Mouse (Mus musculus) testis, postnatal 10 days (tissue): ENCODE measurements at regions not wholly inside any gene's neighbourhood (a gene's known extent, or its start where the extent isn't known, plus 50 kb on each side); places are given as distances from the start of the nearest gene placed in this dataset.

ENCODE experiments used
- DNase-seq: peaks from one replicate; pipeline ENCODE4 v3.0.0; 2021; ENCODE audit warnings: low spot score

DNA sequence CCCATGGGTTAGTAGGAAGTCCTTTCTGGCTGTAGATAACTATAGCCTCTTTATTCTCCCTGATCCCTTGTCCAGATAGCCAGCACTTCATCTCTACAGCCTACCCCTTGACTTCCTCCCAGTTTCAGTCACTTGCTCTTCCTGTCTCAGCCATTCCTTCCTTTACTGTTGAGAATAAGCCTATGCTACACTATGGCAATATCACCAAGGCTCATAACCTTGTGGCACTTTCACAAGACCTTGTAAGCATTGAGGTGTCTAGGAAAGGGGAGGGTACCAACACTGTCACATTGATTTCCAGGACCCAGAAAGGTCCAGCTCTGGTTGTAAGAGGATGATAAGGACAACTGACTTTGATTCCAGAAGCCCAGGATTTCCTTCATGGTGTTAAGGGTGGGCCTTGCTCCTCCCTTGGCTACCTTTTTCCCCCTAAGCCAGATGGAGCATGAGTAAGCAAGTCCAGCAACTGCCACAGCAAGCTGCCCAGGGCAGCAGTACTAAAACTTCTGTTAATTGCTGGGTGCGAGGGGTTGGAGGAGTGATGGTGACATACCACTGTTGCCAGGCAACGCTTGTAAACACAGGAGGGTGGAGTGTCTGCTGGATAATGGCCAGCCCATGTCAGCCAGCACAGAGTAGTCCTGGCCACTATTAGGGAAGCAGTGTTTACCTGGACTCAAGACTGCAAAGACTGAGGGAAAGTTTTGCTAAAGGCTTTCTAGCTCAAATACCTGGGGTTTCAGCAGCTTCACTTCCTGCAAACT is 75.7 kb downstream of the Ankrd16 start:
- DNase-seq: no peak

DNA sequence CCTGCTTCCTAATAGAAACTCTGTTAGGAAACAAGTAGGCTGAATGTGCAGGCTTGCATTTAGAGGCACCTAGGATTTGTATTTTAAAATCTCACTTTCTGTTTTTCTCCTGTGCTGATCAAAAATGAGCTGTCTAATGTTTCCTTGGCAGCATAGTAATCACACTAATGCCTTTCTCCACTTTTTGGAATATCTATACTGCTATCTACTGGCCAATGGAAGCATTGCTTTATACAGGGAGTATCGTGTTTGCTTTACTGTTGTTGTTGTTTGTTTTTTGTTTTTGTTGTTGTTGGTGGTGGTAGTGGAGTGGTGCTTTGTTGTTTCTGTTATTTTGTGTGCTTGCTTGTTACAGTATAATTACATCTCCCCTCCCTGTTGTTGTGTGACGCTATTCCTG is 92.3 kb downstream of the Ankrd16 start:
- DNase-seq: no peak

DNA sequence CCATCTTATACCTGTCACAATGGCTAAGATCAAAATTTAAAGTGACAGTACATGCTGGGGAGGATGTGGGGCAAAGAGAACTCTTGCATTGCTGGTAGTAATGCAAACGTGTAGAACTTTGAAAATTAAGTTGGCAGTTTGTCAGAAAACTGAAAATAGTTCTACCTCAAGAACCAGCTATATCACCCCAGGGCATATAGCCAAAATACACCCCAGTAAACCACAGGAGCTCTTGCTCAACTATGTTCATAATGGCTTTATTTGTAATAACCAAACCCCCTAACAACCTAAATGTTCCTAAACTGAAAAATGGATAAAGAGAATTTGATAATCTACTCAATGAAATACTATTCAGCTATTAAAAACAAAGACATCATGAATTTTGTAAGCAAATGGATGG is 102.3 kb downstream of the Ankrd16 start:
- no peak for DNase-seq

DNA sequence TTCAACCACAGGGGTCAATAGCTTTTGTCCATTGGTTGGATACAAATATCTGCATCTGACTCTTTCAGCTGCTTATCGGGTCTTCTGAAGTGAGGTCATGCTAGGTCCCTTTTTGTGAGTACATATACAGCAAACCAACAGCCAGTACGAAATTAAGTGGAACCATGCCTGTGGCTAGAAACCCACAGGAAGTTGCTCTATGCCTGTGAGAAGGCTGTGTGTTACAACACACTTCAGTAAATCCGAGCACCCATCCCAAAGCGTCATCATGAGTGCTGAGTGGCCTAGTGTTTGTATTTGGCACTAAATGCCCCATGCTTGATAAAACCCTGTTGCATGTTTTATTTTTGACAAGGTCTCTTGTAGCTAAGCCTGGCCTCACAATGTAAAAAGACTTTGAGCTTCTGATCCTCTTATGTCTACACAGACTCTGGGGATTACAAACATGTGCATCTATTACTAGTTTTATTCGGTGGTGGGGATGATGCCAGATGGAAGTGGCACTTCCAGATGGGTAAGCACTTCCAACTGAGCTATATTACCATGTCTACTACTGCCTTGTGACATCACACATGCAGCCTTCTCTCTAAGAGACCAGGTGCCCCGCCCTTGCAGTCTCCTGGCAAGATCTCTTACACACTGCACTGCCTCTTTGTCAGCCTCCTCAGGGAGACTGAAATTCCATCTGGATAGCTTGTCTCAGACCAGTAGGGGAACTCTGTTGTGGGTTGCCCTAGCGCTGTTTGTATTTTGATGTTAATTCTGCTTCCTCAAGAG is 117.3 kb downstream of the Ankrd16 start:
- DNase-seq: no peak

DNA sequence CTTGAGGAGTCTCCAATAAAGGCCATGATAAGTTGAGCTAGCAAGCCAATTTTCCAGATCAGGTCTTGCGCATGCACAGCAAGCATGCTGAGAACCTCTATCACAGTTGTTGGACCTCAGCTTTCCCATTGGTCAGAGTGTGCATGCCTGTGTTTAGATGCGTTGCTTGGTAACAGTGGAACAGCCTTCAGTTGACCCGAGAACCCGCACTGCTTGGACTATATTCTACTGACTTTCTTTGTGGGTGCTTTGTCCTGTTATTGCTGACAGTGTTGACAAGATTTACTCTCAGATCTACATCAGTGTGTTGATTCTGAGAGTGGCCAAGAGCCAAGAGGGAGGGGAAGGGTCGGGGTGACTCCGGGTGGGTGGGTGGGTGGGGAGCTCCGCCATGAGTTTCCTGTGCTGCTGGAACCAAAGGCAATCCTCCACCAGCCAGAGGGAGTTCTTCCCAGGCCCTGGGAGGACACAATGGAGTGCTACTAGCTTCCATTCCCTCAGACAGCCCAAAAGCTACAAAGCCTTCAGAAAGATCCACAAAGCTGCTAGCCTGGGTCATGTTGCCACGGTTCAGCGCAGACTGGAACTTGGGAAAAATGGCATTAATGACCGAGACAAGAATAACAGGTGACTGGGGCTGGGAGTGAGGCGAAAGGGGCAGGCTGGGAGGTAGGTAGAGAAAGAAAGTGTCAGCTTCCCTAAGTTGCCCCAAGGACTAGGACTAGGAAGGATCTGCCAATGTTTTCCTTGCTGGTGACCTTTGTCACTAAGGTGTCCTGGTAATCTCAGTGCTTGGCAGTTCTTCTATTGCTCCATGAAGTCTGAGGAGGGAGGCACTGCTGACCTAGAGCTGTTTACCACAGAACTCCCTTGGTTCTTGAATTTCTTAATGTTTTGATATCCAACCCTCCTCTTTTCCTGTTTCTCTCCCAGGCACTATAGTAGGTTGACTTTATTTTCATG is 122.3 kb downstream of the Ankrd16 start:
- DNase-seq: no peak

DNA sequence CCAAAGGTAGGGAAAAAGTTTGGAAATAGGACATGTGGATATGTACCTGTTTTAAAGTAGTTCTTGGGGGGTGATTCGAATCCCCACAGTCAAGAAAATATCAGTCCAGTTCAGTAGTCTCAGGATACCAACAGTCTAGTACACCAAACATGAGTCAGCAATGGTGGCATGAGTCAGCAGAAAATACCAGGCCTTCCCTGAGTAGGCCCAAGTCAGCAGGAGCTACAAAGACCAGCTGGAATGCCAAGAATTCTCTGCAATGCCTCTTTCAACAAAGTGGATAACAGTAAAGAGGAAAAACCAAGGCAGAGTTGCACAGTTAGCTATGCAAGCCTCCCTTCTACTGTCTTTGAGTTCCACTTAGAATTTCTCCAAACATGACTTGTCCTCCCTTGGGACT is 137.1 kb downstream of the Ankrd16 start:
- DNase-seq: no peak

DNA sequence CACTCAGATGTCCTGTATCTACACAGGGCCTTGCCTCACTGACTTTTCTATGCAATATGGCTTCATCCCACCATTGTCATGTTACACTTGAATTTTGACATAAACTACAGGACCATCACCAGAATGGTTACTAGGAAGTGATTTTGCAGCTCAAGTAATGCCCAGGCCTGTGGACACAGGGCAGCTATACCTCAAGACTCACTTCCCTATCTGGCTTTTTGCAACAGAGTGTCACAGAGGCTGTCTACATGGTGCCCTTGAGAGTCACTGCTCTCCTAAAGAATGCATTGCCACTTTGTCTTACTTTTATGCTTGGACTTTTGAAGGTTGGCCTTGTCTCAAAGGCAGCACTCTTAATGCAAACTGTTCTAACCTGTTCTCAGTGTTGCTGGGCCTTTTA is 139.7 kb downstream of the Ankrd16 start:
- DNase-seq: no peak

DNA sequence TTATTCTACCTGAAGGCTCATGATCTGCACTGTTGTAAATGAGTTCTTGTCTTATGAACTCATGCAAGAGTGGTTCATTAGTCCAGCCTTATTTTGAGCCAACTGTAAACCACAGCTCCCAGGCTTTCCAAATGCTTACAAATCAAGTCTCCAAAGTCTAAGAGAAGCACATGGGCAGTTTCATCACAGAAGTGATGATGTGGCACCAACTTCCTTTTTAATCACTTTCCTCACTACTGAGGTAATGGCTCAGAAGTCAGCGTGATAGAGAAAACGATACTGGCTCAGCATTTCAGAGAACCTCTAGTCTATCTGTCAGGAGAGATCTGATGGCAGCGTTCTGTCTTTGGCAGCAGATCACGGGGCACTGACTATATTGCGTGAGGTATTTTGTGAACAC is 140.4 kb downstream of the Ankrd16 start:
- no peak for DNase-seq

DNA sequence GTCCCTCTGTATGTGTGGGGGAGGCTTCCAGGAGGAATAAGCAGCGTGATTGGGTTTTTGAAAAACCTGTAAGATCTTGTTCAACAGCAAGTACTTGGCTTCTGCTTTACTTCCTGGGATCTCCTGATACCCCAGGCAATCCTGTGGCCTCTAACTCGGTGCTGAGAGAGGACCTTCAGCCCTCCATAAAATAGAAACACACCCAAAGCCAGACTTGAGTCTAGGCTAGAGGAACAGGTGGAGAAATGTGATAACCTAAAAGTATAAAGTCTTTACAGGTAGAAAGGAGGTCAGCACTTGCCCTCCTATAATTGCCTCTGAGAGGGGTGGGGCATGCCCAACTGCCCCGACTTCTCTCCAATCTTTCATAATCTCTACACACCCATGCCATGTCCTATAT is 183.1 kb downstream of the Ankrd16 start:
- DNase-seq: no peak

DNA sequence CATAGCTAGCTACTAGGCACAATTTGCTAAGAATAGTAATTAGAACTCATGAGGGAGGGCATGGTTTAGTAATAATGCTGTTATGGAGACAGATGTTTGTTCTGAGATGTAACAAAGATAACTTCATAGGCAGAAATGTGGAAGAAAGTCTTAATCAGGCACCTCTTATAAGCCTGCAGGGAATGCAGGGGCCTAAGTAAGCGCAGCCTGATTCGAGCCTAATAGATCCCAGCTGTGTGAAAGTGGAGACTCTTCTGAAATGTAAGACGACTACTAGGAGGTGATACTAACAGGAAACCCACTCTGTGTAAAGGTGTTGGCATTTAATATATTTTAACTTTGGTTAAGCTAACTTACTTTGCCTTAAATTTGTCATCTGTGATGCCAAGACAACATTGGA is 187.7 kb downstream of the Ankrd16 start:
- no peak for DNase-seq

DNA sequence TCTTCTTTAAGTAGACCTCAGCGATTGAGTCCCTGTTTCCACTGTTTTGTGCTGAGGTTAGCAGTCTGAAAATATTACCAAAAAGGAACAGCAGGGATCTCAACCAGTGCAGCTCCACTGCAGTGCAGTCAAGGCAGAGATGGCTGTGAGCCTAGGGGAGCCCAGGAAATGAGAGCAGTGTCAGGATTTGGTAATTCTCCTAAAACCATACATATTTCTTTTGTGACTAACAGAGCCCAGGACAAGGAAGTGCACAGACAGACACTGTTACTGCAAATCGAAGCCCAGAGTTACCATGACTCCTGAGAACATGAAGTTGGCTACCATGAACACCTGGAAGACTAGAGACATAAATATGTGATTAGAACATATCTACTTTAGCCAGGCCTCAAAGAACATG is 189.3 kb downstream of the Ankrd16 start:
- DNase-seq: no peak

DNA sequence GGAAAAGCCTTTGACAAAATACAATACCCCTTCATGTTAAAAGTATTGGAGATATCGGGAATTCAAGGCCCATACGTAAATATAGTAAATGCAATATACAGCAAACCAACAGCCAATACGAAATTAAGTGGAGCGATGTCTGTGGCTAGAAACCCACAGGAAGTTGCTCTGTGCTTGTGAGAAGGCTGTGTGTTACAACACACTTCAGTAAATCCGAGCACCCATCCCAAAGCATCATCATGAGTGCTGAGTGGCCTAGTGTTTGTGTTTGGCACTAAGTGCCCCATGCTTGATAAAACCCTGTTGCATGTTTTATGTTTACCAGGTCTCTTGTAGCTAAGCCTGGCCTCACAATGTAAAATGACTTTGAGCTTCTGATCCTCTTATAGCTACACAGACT is 194.3 kb downstream of the Ankrd16 start:
- DNase-seq: no peak

DNA sequence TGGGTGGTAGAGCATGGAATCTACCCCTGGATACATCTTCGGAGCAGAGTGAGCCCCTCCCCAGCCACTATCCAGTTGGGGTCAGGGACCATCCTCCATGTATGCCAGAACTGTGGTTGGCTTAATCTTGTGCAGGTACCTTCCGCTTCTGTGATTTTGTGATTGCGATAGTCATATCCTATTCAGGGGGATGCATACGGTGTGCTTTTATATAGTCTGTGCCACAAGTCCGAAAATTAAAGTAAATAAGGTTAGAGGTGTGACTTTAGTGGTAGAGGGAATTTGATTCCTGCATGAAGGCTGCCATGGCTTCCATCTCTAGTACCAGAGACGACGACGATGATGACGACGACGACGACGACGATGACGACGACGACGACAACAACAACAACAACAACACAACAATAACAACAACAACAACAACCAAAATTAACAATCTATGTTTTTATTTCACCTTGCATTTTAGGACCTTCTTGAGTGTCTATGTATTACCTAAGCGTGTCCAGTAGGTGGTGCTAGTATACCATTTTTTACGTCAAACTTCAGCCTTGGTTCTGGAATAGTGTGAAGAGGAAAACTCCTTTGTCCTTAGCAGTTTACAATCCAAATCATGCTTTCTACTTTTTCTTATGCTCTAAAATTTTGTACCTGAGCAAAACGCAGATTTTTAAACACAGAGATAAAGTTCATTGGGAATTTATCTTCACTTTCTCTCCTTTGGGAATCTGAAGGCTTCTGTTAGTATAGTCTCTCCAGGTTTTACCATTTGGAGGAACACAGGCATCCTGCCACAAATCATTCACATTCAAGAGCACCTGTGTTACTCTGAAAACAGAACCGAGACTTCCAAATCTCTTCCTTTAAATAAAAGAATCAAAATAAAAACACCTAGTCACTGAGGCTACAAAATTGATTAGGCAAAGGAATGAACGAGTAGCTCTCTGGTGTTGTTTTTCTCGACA is 224.5 kb downstream of the Ankrd16 start:
- DNase-seq: no peak

DNA sequence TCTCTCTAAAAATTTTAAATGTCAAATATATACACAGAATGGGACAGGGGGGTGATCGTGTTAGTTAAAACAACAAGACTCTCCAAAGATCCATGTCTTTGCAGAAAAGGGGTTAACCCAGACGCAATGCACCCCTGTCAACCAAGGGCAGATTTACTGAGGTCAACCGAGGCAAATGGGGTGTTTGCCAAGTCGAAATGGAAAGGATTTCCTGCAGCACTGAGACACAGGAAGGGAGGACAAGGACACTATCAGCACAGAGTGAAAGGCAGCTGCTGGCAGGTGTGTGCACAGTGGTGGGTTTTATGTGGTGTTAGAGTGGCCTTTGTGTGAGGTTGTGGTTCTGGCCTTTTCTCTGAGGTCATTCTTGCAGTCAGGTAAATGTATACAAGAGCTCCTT is 226.7 kb downstream of the Ankrd16 start:
- no peak for DNase-seq

DNA sequence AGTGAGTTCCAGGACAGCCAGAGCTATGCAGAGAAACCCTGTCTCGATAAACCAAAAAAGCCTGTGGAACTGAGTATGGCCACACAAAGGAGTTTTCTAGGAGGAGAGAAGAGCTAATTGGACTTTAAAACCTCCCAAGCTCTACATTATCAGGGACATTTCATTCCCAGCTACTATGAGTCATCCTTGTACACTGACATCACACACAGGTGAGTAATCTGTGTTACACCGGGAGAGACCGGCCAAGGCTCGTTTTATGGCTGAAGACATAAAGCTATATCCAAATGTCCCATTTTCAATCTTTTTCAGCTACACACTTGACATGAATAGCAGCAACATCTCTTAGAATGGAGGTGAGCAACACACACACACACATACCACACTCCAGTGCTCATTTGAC is 229.5 kb downstream of the Ankrd16 start:
- DNase-seq: no peak

DNA sequence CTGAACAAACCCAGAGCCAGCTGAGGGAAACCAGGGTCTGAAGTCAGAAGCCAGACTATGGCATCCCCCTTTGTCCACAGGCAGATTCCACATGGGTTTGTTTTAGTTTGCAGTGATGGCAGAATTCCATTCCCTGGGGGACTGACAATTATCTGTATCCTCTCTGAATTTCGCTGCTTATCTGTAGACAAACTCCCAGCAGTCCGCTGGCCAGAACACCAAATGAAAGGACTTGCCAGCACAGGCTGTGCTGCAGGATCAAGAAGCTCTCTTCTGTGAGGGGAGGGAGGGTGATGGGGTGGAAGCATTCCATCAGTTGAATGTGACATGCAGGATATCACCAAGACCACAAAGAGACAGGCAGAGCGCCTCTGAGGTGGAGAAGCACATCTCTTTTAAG is 233.8 kb downstream of the Ankrd16 start:
- DNase-seq: peak; percentile 43

DNA sequence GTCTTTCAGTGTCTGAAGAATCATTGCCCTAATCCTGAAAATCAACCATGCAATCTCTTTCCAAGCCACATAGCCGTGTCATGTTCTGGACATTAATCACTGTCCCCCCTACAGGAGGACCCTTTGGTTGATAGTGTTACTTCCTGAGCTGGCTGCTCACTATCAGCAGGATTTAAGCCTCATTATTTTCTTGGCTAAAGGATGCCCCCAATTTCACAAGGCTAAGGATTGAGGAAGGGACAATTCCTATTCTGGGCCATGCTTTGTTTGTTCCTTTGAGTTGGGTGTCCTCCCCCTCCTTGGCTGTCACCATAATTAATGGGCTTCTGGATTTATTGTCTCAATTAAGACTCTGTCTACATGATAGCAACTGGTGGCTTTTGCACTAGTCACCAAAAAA is 241.9 kb downstream of the Ankrd16 start:
- DNase-seq: no peak

DNA sequence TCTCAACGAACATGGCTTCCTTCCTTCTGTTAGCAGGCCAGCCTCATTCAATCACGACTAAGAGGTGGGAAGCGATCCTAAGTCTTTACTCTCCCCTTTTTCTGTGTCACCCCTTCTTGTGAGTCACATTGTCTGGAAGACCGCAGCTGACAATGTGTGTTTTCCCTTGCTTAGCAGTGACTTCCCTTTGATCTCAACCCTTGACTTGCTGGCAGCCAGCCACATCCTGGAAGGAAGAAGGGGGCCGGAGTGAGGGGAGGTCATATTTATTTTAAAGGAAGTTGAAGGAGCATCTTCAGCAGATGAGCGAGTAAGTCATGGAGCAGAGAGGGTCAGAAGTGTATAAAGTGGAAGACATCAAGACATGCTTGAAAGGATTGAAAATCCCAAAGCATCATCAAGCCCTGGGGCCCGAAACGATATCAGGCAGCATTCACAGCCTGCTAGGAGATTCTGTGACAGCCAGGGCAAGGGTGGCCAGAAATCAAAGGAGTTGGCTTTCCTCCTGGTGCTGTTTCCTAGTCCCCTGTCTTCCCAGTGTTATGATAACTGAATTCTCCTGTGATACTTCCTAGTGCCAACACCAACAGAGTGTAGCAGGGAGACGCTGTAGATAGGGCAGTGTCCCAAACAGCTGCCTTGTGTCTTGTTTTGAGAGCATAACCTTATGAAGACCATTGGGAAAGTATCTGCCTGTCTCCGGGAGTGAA is 245.9 kb downstream of the Ankrd16 start:
- DNase-seq: peak; percentile 45

DNA sequence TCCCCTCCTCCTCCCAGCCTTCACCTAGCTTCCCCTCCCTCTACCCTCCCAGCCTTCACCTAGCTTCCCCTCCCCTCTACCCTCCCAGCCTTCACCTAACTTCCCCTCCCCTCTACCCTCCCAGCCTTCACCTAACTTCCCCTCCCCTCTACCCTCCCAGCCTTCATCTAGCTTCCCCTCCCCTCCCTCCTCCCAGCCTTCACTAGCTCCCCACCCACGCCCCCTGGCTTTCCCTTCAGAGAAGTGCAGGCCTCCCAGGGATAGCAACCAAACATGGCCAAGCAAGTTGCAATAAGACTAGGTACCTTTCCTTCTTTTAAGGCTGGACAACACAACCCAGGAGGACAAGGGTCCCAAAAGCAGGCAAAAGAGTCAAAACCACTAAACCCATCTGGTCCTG is 248.5 kb downstream of the Ankrd16 start:
- DNase-seq: no peak

DNA sequence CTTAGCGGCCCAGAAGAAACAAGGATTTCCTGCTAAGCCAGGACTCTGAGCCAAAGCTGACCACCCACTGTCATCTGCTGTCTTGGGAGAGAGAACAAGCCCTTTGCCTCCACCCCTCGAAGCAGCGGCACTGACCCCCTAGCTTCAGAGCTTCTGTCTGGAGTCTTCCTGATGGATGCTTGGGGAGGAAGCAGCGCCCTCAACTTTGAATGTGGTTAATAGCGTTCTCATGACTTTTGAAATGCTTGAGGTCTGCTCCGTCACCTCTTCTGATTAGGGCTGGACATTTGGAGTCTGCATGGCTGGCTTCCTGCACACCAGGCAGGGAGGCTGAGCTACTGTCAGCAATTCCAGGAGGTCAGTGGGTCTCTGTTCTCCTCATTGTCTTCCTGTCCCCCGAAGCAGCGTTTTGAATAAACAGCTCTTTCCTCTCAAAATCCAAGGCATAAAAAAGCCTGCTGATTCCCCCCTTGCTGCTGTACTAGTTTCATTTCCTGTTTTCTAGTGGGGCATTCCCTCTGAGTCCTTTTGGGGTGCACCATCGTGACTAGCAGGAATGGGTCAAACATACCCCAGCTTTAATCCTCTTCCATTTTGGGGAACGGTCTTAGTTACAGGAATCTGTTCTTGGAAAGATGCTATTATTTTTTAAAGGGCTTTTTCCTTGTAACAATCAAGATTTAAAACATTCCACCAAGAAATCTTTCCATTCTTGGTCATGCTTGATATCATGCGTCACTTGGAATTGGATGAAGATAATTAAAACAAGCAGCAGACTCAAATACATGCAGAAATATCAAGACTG is 256.0 kb downstream of the Ankrd16 start:
- no peak for DNase-seq
